Mouse (Mus musculus) lung, embryonic 16.5 days (tissue): ENCODE measurements around the gene Metrnl. TPM values are rescaled to one million over a fixed set of nuclear protein-coding genes. Genes with fewer than 3 reads are reported as not detected.

ENCODE experiments used
- polyA plus RNA-seq: library from polyadenylated mRNA; unstranded; fragments of >200 nt; fragmentation: Nextera tagmentation; extraction: Ambion mirVana; gene quantifications from 2 replicates; pipeline ENCODE4 v1.2.1, GENCODE M21; 2015

The Metrnl gene
- polyA plus RNA-seq, 1 experiment from 2014 or later: 25.8 TPM

Other genes with a start within 250 kb of the Metrnl start
- 31.6 and 35.6 TPM in 2 replicates for gene Tbcd, start 249.6 kb upstream of the Metrnl start, polyA plus RNA-seq
- 0.93 and 0.94 TPM in 2 replicates for gene Zfp750, start 182.2 kb upstream of the Metrnl start, polyA plus RNA-seq
- 6.8 and 7.1 TPM in 2 replicates for gene B3gntl1, start 28.4 kb upstream of the Metrnl start, polyA plus RNA-seq
- gene Ptchd3, start 128.7 kb downstream of the Metrnl start, polyA plus RNA-seq: 0.08 and 0.21 TPM in 2 replicates